Mouse (Mus musculus) liver, embryonic 16.5 days (tissue): ENCODE measurements at regions not wholly inside any gene's neighbourhood (a gene's known extent, or its start where the extent isn't known, plus 50 kb on each side); places are given as distances from the start of the nearest gene placed in this dataset.

Experiments used
- ATAC-seq: fragments of 200-750 bp; cut with Nextera tagmentation; 2 replicates; pipeline ENCODE4 v1.8.0; 2017; ENCODE audit warnings: low read depth, mild to moderate bottlenecking, moderate number of reproducible peaks, moderate library complexity
- H3K27ac ChIP-seq: fragments of 300-500 bp; sonication (generic); 2 replicates; pipeline ENCODE4 v1.5.1; 2014; ENCODE audit warnings: mild to moderate bottlenecking, low read length
- H3K27me3 ChIP-seq: fragments of 300-500 bp; sonication (generic); 2 replicates; pipeline ENCODE4 v1.6.1; 2014; ENCODE audit warnings: low read depth, low read length, mixed read lengths; ENCODE audit not compliant: control insufficient read depth, insufficient read depth
- H3K36me3 ChIP-seq: fragments of 300-500 bp; sonication (generic); 2 replicates; pipeline ENCODE4 v1.6.1; 2014; ENCODE audit warnings: mild to moderate bottlenecking; ENCODE audit not compliant: control insufficient read depth, insufficient read depth
- H3K4me1 ChIP-seq: fragments of 300-500 bp; sonication (generic); 2 replicates; pipeline ENCODE4 v1.6.1; 2014; ENCODE audit warnings: low read depth, low read length, mixed read lengths; ENCODE audit not compliant: control insufficient read depth
- H3K4me2 ChIP-seq: fragments of 300-500 bp; sonication (generic); 2 replicates; pipeline ENCODE4 v1.6.1; 2014; ENCODE audit warnings: low read depth, low read length, mixed read lengths
- H3K4me3 ChIP-seq: fragments of 300-500 bp; sonication (generic); 2 replicates; pipeline ENCODE4 v1.5.1; 2014; ENCODE audit warnings: low read depth, mild to moderate bottlenecking, low read length
- H3K9ac ChIP-seq: fragments of 300-500 bp; sonication (generic); 2 replicates; pipeline ENCODE4 v1.6.1; 2014; ENCODE audit warnings: low read depth, low read length
- H3K9me3 ChIP-seq: fragments of 300-500 bp; sonication (generic); replicated peaks from 2 replicates; pipeline ENCODE4 v1.6.1; 2016; ENCODE audit warnings: low read length; ENCODE audit not compliant: control insufficient read depth
- WGBS: fragments of 180-500 bp; shearing (Covaris S2); extraction: QIAGEN DNeasy Blood & Tissue Kit; methylation state at CpG from one replicate; pipeline ENCODE4 v1.1.7; 2014; ENCODE audit not compliant: insufficient replicate concordance; 5-methylcytosine and 5-hydroxymethylcytosine counted together

GRCm38 (mm10) chr13:16382936-16383511, 371.4 kb downstream of the Inhba start:
- no peak overlapping the region for H3K4me3 ChIP-seq
- no peaks in the 10 kb centered on the region for H3K4me1 ChIP-seq
- H3K27me3 ChIP-seq = no peaks in the 10 kb centered on the region
- no peaks in the 10 kb centered on the region for H3K36me3 ChIP-seq
- H3K27ac ChIP-seq = no peak overlapping the region
- H3K4me2 ChIP-seq = no peak overlapping the region
- no peak for ATAC-seq
- 59% methylated on average over 5 of the region's 5 CpGs for WGBS
- H3K9me3 ChIP-seq = no peaks in the 10 kb centered on the region
- H3K9ac ChIP-seq = no peak overlapping the region

DNA sequence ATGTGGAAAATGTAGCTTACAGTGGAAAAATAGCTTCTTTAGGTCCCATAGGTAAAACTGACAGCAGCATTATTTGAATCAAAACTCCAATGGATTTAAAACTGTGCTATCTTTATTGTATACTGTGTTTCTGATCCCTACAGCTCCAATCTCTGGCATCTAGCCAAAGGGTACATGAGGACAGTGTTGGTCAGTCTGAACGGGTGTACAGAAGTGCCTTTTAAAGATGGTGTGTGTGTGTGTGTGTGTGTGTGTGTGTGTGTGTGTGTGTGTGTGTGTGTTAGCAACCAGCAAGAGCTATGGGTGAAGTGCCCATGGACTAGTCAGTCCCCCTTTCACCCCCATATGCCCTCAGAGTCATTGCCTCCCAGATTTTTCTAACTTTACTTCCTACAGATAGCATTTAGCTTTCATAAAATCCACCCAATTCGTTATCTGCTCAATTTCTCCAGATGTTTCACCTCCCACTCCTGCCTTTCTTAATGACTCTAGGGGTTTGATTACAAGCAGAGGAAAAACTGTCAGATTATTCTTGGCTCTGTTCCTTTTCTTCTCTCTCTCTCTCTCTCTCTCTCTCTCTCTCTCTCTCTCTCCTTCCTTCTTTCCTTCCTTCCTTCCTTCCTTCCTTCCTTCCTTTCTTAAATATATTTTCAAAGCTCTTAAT, 404.8 kb downstream of the Inhba start:
- no peaks in the 10 kb centered on the region for H3K36me3 ChIP-seq
- no peak overlapping the region for H3K27ac ChIP-seq
- ATAC-seq = no peak
- no peaks in the 10 kb centered on the region for H3K4me1 ChIP-seq
- H3K27me3 ChIP-seq = no peaks in the 10 kb centered on the region
- 32% methylated on average over 2 of the region's 2 CpGs for WGBS
- no peak overlapping the region for H3K4me3 ChIP-seq
- no peaks in the 10 kb centered on the region for H3K9me3 ChIP-seq
- H3K9ac ChIP-seq = no peak overlapping the region
- H3K4me2 ChIP-seq = no peak overlapping the region

DNA sequence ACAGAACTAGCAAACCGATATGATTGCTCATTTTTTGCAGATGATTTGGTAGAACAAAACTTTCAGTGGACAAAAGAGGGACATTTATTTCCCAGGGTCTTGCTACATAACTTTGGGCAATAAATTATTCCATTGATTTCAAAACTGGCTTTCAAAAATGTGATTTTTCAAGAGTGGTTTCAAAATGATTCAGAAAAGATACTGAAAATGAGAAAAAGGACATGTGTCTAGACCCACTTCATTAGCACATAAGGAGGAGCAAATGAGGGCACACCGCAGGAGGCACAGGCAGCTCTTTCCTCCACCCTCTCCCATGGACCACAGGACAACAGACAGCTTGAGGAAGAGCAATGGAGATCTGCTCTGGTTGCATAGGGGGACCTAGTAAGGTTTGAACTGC, 412.5 kb downstream of the Inhba start:
- no peaks in the 10 kb centered on the region for H3K27me3 ChIP-seq
- ATAC-seq = no peak
- no peaks in the 10 kb centered on the region for H3K36me3 ChIP-seq
- H3K4me3 ChIP-seq = no peak overlapping the region
- 63% methylated on average over 2 of the region's 2 CpGs for WGBS
- no peaks in the 10 kb centered on the region for H3K9me3 ChIP-seq
- H3K4me1 ChIP-seq = no peaks in the 10 kb centered on the region
- no peak overlapping the region for H3K9ac ChIP-seq
- no peak overlapping the region for H3K27ac ChIP-seq
- H3K4me2 ChIP-seq = no peak overlapping the region

- Histone ChIP-seq H3K9ac (no peak overlapping the region), H3K9me3 (no peaks in the 10 kb centered on the region), H3K4me2 (no peak overlapping the region), H3K4me1 (no peaks in the 10 kb centered on the region), H3K36me3 (no peaks in the 10 kb centered on the region), H3K27me3 (no peaks in the 10 kb centered on the region), H3K27ac (no peak overlapping the region), H3K4me3 (no peak overlapping the region)
- 53% methylated on average over 2 of the region's 2 CpGs for WGBS
- ATAC-seq = no peak
Measured at GRCm38 (mm10) chr13:16435436-16435835, 423.8 kb downstream of the Inhba start.

DNA sequence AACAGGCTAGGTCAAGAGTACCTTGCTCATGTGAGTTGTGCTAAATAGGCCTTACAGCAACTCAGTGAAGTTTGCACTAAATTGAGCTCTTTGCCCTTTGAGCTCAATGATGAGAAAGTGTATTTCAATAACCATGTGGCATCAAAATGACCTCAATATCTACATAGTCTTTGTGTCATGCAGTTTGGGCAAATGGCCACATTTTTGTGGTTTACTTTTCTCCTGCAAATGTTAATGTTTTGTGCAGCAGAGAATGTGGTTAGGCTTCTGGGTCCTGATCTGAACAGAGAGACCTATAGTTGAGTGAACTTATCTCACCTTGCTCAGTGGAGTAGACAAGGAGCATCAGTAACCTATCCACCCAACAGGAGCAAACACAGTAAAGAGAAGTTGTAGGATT, 441.6 kb downstream of the Inhba start:
- no peaks in the 10 kb centered on the region for H3K4me1 ChIP-seq
- no peaks in the 10 kb centered on the region for H3K27me3 ChIP-seq
- H3K9ac ChIP-seq = no peak overlapping the region
- no peaks in the 10 kb centered on the region for H3K36me3 ChIP-seq
- no peak for ATAC-seq
- no peak overlapping the region for H3K4me3 ChIP-seq
- H3K4me2 ChIP-seq = no peak overlapping the region
- H3K9me3 ChIP-seq = no peaks in the 10 kb centered on the region
- no peak overlapping the region for H3K27ac ChIP-seq

DNA sequence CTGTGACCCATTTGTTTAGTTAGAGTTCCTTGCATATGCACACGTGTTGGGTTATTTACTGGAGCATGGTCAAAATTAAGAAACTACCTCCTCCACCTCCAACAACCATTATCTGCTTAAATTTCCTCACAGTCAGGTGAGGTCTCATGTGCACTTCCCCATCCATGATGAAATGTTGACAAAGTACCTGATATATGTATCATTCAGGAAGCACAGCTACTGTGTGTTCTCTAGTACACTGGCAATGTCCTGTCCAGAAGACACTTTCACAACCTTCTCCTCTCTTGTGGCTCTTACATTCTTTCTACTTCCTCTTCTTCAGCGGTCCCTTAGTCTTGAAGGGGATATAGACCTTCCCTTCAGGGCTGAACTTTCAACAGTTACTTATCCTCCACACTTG, 448.1 kb downstream of the Inhba start:
- Histone ChIP-seq H3K4me2 (no peak overlapping the region), H3K4me1 (no peaks in the 10 kb centered on the region; the same call in 1 of the 2 replicates), H3K9ac (no peak overlapping the region), H3K9me3 (no peaks in the 10 kb centered on the region), H3K27me3 (no peaks in the 10 kb centered on the region), H3K27ac (no peak overlapping the region), H3K4me3 (no peak overlapping the region), H3K36me3 (no peaks in the 10 kb centered on the region)
- ATAC-seq = peak; percentile 55
- 29% methylated on average over 2 of the region's 2 CpGs for WGBS

GRCm38 (mm10) chr13:16461681-16462080, 450.0 kb downstream of the Inhba start:
- Histone ChIP-seq H3K4me2 (no peak overlapping the region), H3K27me3 (no peaks in the 10 kb centered on the region), H3K36me3 (no peaks in the 10 kb centered on the region), H3K27ac (peak overlapping the region; percentile 16), H3K9me3 (no peaks in the 10 kb centered on the region), H3K4me1 (no peaks in the 10 kb centered on the region; the same call in 1 of the 2 replicates), H3K9ac (no peak overlapping the region), H3K4me3 (no peak overlapping the region)
- ATAC-seq = peak; percentile 56
- WGBS = 63% methylated on average over 2 of the region's 2 CpGs

- no peak overlapping the region for H3K4me2 ChIP-seq
- H3K36me3 ChIP-seq = no peaks in the 10 kb centered on the region
- no peaks in the 10 kb centered on the region for H3K9me3 ChIP-seq
- H3K4me1 ChIP-seq = no peaks in the 10 kb centered on the region; the same call in 1 of the 2 replicates
- no peak overlapping the region for H3K9ac ChIP-seq
- no peak overlapping the region for H3K4me3 ChIP-seq
- no peak overlapping the region for H3K27ac ChIP-seq
- ATAC-seq = no peak
- no peaks in the 10 kb centered on the region for H3K27me3 ChIP-seq
- WGBS = 54% methylated on average over 1 of the region's 1 CpGs
Measured at GRCm38 (mm10) chr13:16464823-16465222, 453.2 kb downstream of the Inhba start.

DNA sequence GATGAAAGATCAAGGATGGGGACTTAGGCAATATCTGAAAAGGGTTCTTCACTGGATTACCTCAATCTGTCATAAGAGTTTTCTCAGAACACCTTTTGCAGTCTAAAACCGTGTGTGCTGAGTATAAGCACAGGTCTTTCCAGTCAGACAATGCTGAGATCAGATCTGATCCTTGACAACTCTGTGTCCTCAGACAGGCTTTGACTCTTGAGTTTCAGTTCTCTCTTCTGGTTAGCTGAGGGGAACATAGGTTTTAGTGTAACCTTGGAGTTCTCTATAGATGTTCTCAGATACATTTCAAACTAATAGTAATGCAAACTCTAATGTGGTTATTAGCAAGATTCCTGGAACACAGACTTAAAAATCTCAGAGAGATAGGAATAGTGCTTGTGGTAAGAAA, 453.7 kb downstream of the Inhba start:
- H3K36me3 ChIP-seq = no peaks in the 10 kb centered on the region
- H3K4me3 ChIP-seq = no peak overlapping the region
- no peaks in the 10 kb centered on the region; the same call in 1 of the 2 replicates for H3K4me1 ChIP-seq
- no peaks in the 10 kb centered on the region for H3K9me3 ChIP-seq
- H3K9ac ChIP-seq = no peak overlapping the region
- no peak overlapping the region for H3K27ac ChIP-seq
- WGBS = 33% methylated on average over 1 of the region's 1 CpGs
- H3K27me3 ChIP-seq = no peaks in the 10 kb centered on the region
- ATAC-seq = no peak
- H3K4me2 ChIP-seq = no peak overlapping the region
